Mouse (Mus musculus): ENCODE data around the gene Gm6034. TPM values are rescaled to one million over a fixed set of nuclear protein-coding genes. Genes with fewer than 3 reads are reported as not detected.

Gene Gm6034
- total and polyA plus RNA-seq, 3 experiments, result 0.42 to 2.1 (median 1.1) TPM

- no peak for DNase-seq (ENCODE audit: extremely low read depth)
- Histone ChIP-seq H3K27ac (ENCODE audit: insufficient read depth, low read depth) (peak overlapping the region; percentile 86), H3K4me2 (ENCODE audit: insufficient read depth, low read depth, poor library complexity, severe bottlenecking) (peak overlapping the region; percentile 85; the same call in 1 of the 2 replicates)
Observed at GRCm38 (mm10) chr17:36000349-36000748, 42.4 kb upstream of the Gm6034 start.

GRCm38 (mm10) chr17:36001121-36001897 is 41.5 kb upstream of the Gm6034 start:
- peak overlapping the region; percentile 85 for H3K4me2 ChIP-seq (ENCODE audit: insufficient read depth, low read depth, poor library complexity, severe bottlenecking)
- peaks cover 5 to 33% of the 10 kb centered on the region in 2 experiments; a peak in 2 of 4 replicates for H3K4me1 ChIP-seq (ENCODE audit: control insufficient read depth in 1 of 2, insufficient read depth in 2 of 2)
- DNase-seq (ENCODE audit: extremely low read depth), result peak; percentile 81
- in situ Hi-C loops (cut with MboI; ENCODE audit: low pct_ligation_motif_present, low pct_unique_long_range_greater_than_20kb, low sequenced_read_pairs), result no loop called here
- no peak overlapping the region for H3K4me3 ChIP-seq (replicated peaks in 1 of 3; ENCODE audit: low read depth in 2 of 3, low read length in 2 of 3, poor library complexity in 1 of 3)
- H3K9me3 ChIP-seq (replicated peaks; ENCODE audit: low read length), result peaks cover 31% of the 10 kb centered on the region
- H3K36me3 ChIP-seq (replicated peaks in 1 of 2; ENCODE audit: control insufficient read depth in 1 of 2, insufficient read depth in 1 of 2, low read length in 1 of 2), result peaks cover 18 to 38% of the 10 kb centered on the region in 2 experiments
- dilution Hi-C loops (cut with MboI; ENCODE audit: extremely low pct_ligation_motif_present, extremely low pct_unique_long_range_greater_than_20kb, low sequenced_read_pairs), result no loop called here
- no peaks in the 10 kb centered on the region for H3K27me3 ChIP-seq (replicated peaks)
- H3K27ac ChIP-seq (ENCODE audit: insufficient read depth, low read depth), result peak overlapping the region; percentile 87
- H3K9ac ChIP-seq (ENCODE audit: insufficient read depth, low read depth), result peak overlapping the region; percentile 66
- H3K79me2 ChIP-seq (replicated peaks; ENCODE audit: control insufficient read depth, extremely low read depth, insufficient read depth, poor library complexity, severe bottlenecking), result peaks cover 48% of the 10 kb centered on the region
- TF ChIP-seq ETS1 (conservative IDR thresholded peaks at IDR 0.05; ENCODE audit: low read depth, low read length) (peak; percentile 81), RAD21 (IDR thresholded peaks at IDR 0.05; ENCODE audit: low read depth, low read length) (no peak), NELFE (IDR thresholded peaks at IDR 0.05; ENCODE audit: low read depth, low read length) (no peak), JUND (conservative IDR thresholded peaks at IDR 0.05; ENCODE audit: low read depth, low read length) (peak; percentile 67), ZMIZ1 (IDR thresholded peaks at IDR 0.05; ENCODE audit: low read depth, low read length) (peak; percentile 18; the same call in 1 of the 2 replicates), ZNF384 (IDR thresholded peaks at IDR 0.05; ENCODE audit: low read depth, low read length) (no peak), MXI1 (IDR thresholded peaks at IDR 0.05; ENCODE audit: low read depth, low read length) (peak; percentile 53; the same call in 1 of the 2 replicates), POLR2A (IDR thresholded peaks at IDR 0.05; ENCODE audit: low read depth, low read length) (peak; percentile 39; the same call in 1 of the 2 replicates), MAFK (IDR thresholded peaks at IDR 0.05; ENCODE audit: insufficient replicate concordance, low read length) (no peak), ZKSCAN1 (IDR thresholded peaks at IDR 0.05; ENCODE audit: borderline replicate concordance, low read depth, low read length) (no peak), E2F4 (IDR thresholded peaks at IDR 0.05; ENCODE audit: insufficient replicate concordance, low read depth, low read length) (no peak), UBTF (IDR thresholded peaks at IDR 0.05; ENCODE audit: low read depth, low read length) (no peak), ELF1 (IDR thresholded peaks at IDR 0.05; ENCODE audit: low read depth, low read length) (no peak), MEF2A (IDR thresholded peaks at IDR 0.05; ENCODE audit: borderline replicate concordance, low read depth, low read length) (0 out of 2 replicates have a peak, but pooled peaks have one; percentile 22), IRF4 (IDR thresholded peaks at IDR 0.05; ENCODE audit: low read depth, low read length) (peak; percentile 90), BHLHE40 (IDR thresholded peaks at IDR 0.05; ENCODE audit: low read depth, low read length) (peak; percentile 53), NRF1 (IDR thresholded peaks at IDR 0.05; ENCODE audit: low read depth, low read length) (no peak), KAT2A (IDR thresholded peaks at IDR 0.05; ENCODE audit: insufficient replicate concordance, low read length) (no peak), TCF12 (IDR thresholded peaks at IDR 0.05; ENCODE audit: low read depth, low read length) (peak; percentile 76), SMC3 (IDR thresholded peaks at IDR 0.05; ENCODE audit: low read depth, low read length) (no peak), EP300 (IDR thresholded peaks at IDR 0.05; ENCODE audit: low read length) (peak; percentile 85), ZC3H11A (IDR thresholded peaks at IDR 0.05; ENCODE audit: low read depth, low read length) (no peak), USF1 (IDR thresholded peaks at IDR 0.05; ENCODE audit: low read depth, low read length) (no peak), PAX5 (IDR thresholded peaks at IDR 0.05; ENCODE audit: low read length) (no peak), TBP (conservative IDR thresholded peaks at IDR 0.05; ENCODE audit: low read depth, low read length) (no peak), CTCF (conservative IDR thresholded peaks at IDR 0.05 in 1 of 2, IDR thresholded peaks at IDR 0.05 in 1 of 2; ENCODE audit: low read depth in 2 of 2, low read length in 2 of 2) (no peak), HCFC1 (IDR thresholded peaks at IDR 0.05; ENCODE audit: low read depth, low read length) (no peak; the same call in 1 of the 2 replicates), USF2 (conservative IDR thresholded peaks at IDR 0.05; ENCODE audit: low read depth, low read length) (no peak)

More at GRCm38 (mm10) chr17:36000349-36000748, 42.4 kb upstream of the Gm6034 start:
- no peaks in the 10 kb centered on the region for H3K27me3 ChIP-seq (replicated peaks)
- peaks cover 7 to 35% of the 10 kb centered on the region in 2 experiments; a peak in 2 of 4 replicates for H3K4me1 ChIP-seq (ENCODE audit: control insufficient read depth in 1 of 2, insufficient read depth in 2 of 2)
- in situ Hi-C loops (cut with MboI; ENCODE audit: low pct_ligation_motif_present, low pct_unique_long_range_greater_than_20kb, low sequenced_read_pairs), result no loop called here
- H3K36me3 ChIP-seq (replicated peaks in 1 of 2; ENCODE audit: control insufficient read depth in 1 of 2, insufficient read depth in 1 of 2, low read length in 1 of 2), result peaks cover 15 to 30% of the 10 kb centered on the region in 2 experiments
- peak overlapping the region; percentile 66 for H3K9ac ChIP-seq (ENCODE audit: insufficient read depth, low read depth)
- H3K9me3 ChIP-seq (replicated peaks; ENCODE audit: low read length), result peaks cover 28% of the 10 kb centered on the region
- TF ChIP-seq MEF2A (IDR thresholded peaks at IDR 0.05; ENCODE audit: borderline replicate concordance, low read depth, low read length) (no peak), NRF1 (IDR thresholded peaks at IDR 0.05; ENCODE audit: low read depth, low read length) (no peak), ZKSCAN1 (IDR thresholded peaks at IDR 0.05; ENCODE audit: borderline replicate concordance, low read depth, low read length) (no peak), SMC3 (IDR thresholded peaks at IDR 0.05; ENCODE audit: low read depth, low read length) (no peak), USF1 (IDR thresholded peaks at IDR 0.05; ENCODE audit: low read depth, low read length) (no peak), ELF1 (IDR thresholded peaks at IDR 0.05; ENCODE audit: low read depth, low read length) (no peak), JUND (conservative IDR thresholded peaks at IDR 0.05; ENCODE audit: low read depth, low read length) (no peak), HCFC1 (IDR thresholded peaks at IDR 0.05; ENCODE audit: low read depth, low read length) (no peak), CHD1 (IDR thresholded peaks at IDR 0.05; ENCODE audit: low read depth, low read length) (no peak)
- dilution Hi-C loops (cut with MboI; ENCODE audit: extremely low pct_ligation_motif_present, extremely low pct_unique_long_range_greater_than_20kb, low sequenced_read_pairs), result no loop called here
- no peak overlapping the region for H3K4me3 ChIP-seq (replicated peaks in 1 of 3; ENCODE audit: low read depth in 2 of 3, low read length in 2 of 3, poor library complexity in 1 of 3)
- peaks cover 55% of the 10 kb centered on the region for H3K79me2 ChIP-seq (replicated peaks; ENCODE audit: control insufficient read depth, extremely low read depth, insufficient read depth, poor library complexity, severe bottlenecking)
